Mouse (Mus musculus): ENCODE data around the gene Angptl7.

Angptl7 gene

DNA sequence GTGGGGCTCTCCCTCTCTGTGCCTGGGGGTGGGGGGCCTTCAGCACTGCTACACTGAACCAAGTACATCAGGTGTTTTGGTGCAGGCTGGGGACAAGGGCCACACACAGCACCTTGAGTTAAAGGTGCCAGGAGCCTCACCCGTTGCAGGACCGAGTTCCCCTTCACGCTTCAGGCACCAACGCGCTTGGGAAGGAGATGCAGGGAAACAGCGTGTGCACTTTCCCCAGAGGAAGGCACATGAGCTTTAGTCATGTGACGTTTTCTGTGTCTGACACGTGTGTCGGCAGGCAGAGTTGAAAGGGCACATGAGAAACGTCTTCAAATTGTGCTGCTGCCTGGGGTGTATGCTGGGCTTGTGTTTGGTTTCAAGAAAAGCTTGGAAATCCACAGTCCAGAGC lies 31.9 kb downstream of the Angptl7 start:
- Histone ChIP-seq H3K9me3 (ENCODE audit: low read length) (no peaks in the 10 kb centered on the region), H3K4me1 (replicated peaks; ENCODE audit: low read depth, low read length) (peaks cover 39% of the 10 kb centered on the region), H3K36me3 (ENCODE audit: insufficient read depth, low read length) (peaks cover 96% of the 10 kb centered on the region), H3K27me3 (ENCODE audit: insufficient read depth, low read length) (no peaks in the 10 kb centered on the region), H3K4me3 (replicated peaks; ENCODE audit: low read length) (peak overlapping the region; percentile 58)
- TF ChIP-seq POU5F1 (IDR thresholded peaks at IDR 0.05; ENCODE audit: borderline replicate concordance, low read length) = no peak
- TF ChIP-seq CTCF (conservative IDR thresholded peaks at IDR 0.05; ENCODE audit: low read length) = no peak
- TF ChIP-seq NANOG (IDR thresholded peaks at IDR 0.05; ENCODE audit: borderline replicate concordance, low read length) = no peak

DNA sequence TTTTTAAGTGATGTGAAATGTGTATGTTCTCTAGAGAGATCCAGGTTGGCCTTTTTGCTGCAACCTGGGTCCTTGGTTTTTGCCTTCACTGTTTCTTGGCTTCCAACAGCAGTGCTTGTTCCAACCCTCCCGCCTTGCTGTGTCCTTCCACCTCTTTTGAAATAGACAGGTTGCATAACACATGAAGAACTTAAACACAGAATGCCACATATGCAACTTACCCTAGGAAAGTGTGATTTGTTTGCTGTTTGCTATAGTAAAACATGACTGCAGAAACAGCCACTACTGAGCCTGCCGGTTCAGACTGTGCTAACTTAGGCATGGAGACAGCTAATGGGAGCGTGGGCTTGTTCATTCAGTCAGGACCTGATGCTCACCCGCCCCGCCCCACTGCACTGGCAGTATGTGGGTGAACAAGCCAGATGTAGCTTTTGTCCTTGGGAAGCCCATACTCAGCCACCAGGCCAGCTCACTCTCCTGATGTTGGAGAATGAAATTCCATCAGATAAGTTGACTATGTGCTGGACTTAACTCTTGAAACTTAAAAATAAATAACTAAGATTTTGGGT lies 33.7 kb downstream of the Angptl7 start:
- no peak overlapping the region for H3K4me3 ChIP-seq (replicated peaks; ENCODE audit: low read length)
- H3K4me1 ChIP-seq (replicated peaks; ENCODE audit: low read depth, low read length) = peaks cover 39% of the 10 kb centered on the region
- H3K27me3 ChIP-seq (ENCODE audit: insufficient read depth, low read length) = no peaks in the 10 kb centered on the region
- H3K9me3 ChIP-seq (ENCODE audit: low read length) = no peaks in the 10 kb centered on the region
- TF ChIP-seq NANOG (IDR thresholded peaks at IDR 0.05; ENCODE audit: borderline replicate concordance, low read length) (no peak), POU5F1 (IDR thresholded peaks at IDR 0.05; ENCODE audit: borderline replicate concordance, low read length) (no peak), CTCF (conservative IDR thresholded peaks at IDR 0.05; ENCODE audit: low read length) (no peak)
- H3K36me3 ChIP-seq (ENCODE audit: insufficient read depth, low read length) = peaks cover 95% of the 10 kb centered on the region

DNA sequence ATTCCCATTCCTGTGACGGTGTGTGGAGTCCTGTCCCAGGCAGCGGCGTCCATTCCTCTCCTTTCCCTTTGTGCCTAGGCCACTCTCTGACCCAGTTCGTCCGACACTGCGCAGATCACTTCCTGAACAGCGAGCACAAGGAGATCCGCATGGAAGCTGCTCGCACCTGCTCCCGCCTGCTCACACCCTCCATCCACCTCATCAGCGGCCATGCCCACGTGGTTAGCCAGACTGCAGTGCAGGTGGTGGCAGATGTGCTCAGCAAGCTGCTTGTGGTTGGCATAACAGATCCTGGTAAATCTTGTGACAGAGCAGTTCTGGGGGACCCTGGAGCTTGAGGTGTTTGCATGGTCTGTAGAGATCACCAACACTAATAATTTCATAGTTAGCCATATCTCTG lies 35.4 kb downstream of the Angptl7 start:
- Histone ChIP-seq H3K9me3 (ENCODE audit: low read length) (no peaks in the 10 kb centered on the region), H3K36me3 (ENCODE audit: insufficient read depth, low read length) (peaks cover 90% of the 10 kb centered on the region), H3K4me3 (replicated peaks; ENCODE audit: low read length) (no peak overlapping the region), H3K4me1 (replicated peaks; ENCODE audit: low read depth, low read length) (peaks cover 39% of the 10 kb centered on the region), H3K27me3 (ENCODE audit: insufficient read depth, low read length) (no peaks in the 10 kb centered on the region)
- TF ChIP-seq POU5F1 (IDR thresholded peaks at IDR 0.05; ENCODE audit: borderline replicate concordance, low read length) (no peak), NANOG (IDR thresholded peaks at IDR 0.05; ENCODE audit: borderline replicate concordance, low read length) (no peak), CTCF (conservative IDR thresholded peaks at IDR 0.05; ENCODE audit: low read length) (no peak)

DNA sequence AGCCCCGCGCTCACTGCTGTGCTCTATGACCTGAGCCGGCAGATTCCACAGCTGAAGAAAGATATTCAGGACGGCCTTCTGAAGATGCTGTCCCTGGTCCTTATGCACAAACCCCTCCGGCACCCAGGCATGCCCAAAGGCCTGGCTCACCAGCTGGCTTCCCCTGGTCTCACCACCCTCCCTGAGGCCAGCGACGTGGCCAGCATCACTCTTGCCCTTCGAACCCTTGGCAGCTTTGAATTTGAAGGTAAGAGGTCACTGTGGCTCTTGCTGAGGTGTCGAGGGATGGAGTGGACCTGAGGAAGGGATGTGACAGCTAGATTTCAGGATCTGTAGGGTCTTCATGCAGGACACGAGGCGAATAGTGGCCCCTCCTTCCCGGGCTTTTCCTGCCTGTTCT lies 36.0 kb downstream of the Angptl7 start:
- Histone ChIP-seq H3K4me1 (replicated peaks; ENCODE audit: low read depth, low read length) (peaks cover 37% of the 10 kb centered on the region), H3K4me3 (replicated peaks; ENCODE audit: low read length) (no peak overlapping the region), H3K36me3 (ENCODE audit: insufficient read depth, low read length) (peaks cover 90% of the 10 kb centered on the region), H3K9me3 (ENCODE audit: low read length) (no peaks in the 10 kb centered on the region), H3K27me3 (ENCODE audit: insufficient read depth, low read length) (no peaks in the 10 kb centered on the region)
- TF ChIP-seq CTCF (conservative IDR thresholded peaks at IDR 0.05; ENCODE audit: low read length) (no peak), NANOG (IDR thresholded peaks at IDR 0.05; ENCODE audit: borderline replicate concordance, low read length) (no peak), POU5F1 (IDR thresholded peaks at IDR 0.05; ENCODE audit: borderline replicate concordance, low read length) (no peak)

DNA sequence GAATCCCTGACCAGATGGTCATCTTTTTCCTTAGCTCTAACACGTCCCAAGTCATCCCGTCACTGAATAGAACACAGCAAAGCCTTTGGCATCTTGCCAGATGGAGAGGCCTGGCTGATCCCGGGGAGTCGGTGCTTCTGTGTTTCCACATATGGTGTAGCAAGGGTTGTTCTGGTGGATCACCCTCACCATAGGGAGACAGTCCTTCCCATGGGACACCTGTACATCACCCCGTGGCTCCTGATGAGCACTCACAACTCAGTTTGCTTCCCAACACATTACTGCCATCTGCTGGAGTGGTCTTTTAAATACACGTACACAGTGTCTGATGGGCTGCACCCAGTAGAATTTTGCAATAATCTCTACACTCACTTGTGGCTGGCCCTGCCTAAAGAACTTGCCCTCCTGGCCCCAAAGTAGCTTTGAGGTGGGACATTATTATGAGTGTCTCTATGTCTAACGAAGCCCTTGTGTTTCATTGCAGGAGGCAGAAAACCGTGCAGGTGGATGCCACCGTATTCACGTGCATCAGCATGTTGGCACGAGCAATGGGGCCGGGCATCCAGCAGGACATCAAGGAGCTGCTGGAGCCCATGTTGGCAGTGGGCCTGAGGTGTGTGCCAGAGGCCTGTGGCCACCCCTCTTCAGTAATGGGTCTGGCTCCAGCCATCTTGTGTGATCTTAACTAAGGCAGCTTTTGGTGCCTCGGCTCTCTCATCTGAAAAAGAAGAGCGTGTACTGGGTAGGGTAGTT lies 36.9 kb downstream of the Angptl7 start:
- Histone ChIP-seq H3K9me3 (ENCODE audit: low read length) (no peaks in the 10 kb centered on the region), H3K4me1 (replicated peaks; ENCODE audit: low read depth, low read length) (peaks cover 33% of the 10 kb centered on the region), H3K36me3 (ENCODE audit: insufficient read depth, low read length) (peaks cover 90% of the 10 kb centered on the region), H3K4me3 (replicated peaks; ENCODE audit: low read length) (no peak overlapping the region), H3K27me3 (ENCODE audit: insufficient read depth, low read length) (no peaks in the 10 kb centered on the region)
- peak; percentile 35 for TF ChIP-seq CTCF (conservative IDR thresholded peaks at IDR 0.05; ENCODE audit: low read length)
- no peak for TF ChIP-seq NANOG (IDR thresholded peaks at IDR 0.05; ENCODE audit: borderline replicate concordance, low read length)
- TF ChIP-seq POU5F1 (IDR thresholded peaks at IDR 0.05; ENCODE audit: borderline replicate concordance, low read length) = no peak

DNA sequence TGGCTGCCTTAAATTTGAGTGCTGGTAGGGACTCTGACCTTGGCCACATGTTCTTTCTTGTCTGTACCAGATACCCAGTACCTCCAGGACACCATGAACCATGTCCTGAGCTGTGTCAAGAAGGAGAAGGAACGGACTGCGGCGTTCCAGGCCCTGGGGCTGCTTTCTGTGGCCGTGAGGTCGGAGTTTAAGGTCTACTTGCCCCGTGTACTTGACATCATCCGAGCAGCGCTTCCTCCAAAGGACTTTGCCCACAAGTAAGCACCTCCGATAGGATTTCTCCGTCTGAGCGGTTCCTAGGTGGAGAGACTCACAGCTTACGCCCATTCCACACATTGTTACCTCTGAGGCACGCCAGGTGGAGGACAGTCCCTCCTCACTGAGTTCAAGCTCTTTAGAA lies 37.5 kb downstream of the Angptl7 start:
- Histone ChIP-seq H3K9me3 (ENCODE audit: low read length) (no peaks in the 10 kb centered on the region), H3K27me3 (ENCODE audit: insufficient read depth, low read length) (no peaks in the 10 kb centered on the region), H3K36me3 (ENCODE audit: insufficient read depth, low read length) (peaks cover 90% of the 10 kb centered on the region), H3K4me1 (replicated peaks; ENCODE audit: low read depth, low read length) (peaks cover 32% of the 10 kb centered on the region), H3K4me3 (replicated peaks; ENCODE audit: low read length) (no peak overlapping the region)
- TF ChIP-seq CTCF (conservative IDR thresholded peaks at IDR 0.05; ENCODE audit: low read length) = no peak

DNA sequence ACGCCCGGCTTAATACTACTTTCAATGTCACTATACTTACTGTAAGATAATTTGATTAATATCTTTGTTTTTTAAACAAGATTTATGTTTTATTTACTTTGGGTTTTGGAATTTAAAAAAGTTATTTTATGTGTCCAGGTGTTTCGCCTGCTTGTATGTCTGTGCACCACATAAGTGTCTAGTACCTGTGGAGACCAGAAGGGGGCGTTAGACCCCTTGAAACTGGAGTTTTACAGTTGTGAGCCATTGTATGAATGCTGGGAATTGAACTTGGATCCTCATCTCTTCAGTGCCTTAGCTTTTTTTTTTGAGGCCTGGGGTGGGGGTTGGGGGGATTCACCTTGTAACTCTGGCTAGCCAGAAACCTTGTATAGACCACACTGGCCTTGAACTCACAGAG lies 38.5 kb downstream of the Angptl7 start:
- TF ChIP-seq CTCF (conservative IDR thresholded peaks at IDR 0.05; ENCODE audit: low read length) (peak; percentile 58), NANOG (IDR thresholded peaks at IDR 0.05; ENCODE audit: borderline replicate concordance, low read length) (no peak)
- H3K27me3 ChIP-seq (ENCODE audit: insufficient read depth, low read length) = no peaks in the 10 kb centered on the region
- H3K36me3 ChIP-seq (ENCODE audit: insufficient read depth, low read length) = peaks cover 92% of the 10 kb centered on the region
- peaks cover 27% of the 10 kb centered on the region for H3K4me1 ChIP-seq (replicated peaks; ENCODE audit: low read depth, low read length)
- no peak overlapping the region for H3K4me3 ChIP-seq (replicated peaks; ENCODE audit: low read length)
- H3K9me3 ChIP-seq (ENCODE audit: low read length) = no peaks in the 10 kb centered on the region

DNA sequence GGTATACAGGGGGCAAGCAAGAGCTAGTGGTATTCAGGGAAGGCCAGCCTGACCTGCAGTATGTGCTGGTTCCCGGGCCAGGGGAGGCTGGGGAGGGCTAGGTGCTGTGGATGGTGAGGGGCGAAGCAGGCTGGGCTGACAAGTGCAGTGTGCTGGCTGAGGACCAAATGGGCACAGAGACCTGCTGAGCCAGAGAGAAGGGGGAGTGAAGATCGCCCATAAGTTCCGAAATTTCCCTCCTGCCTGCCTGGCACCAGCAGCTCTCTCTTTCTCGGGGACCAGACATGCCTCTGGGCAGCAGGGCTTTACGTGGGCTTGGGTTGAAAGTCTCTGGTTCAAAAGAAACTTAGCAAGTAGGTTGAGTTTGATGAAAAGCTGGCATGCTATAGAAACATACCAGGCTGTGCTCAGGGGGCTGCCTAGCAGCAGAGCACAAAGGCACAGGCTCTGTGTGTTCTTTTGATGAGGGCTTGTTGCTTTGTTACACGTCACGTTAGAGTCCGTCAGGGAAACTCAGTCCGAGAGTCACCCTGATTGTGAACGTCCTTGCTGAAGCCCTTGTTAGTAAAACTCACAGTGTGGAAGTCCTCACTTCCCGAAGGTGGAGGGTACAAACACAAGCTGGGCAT lies 39.5 kb downstream of the Angptl7 start:
- H3K27me3 ChIP-seq (ENCODE audit: insufficient read depth, low read length) = no peaks in the 10 kb centered on the region
- H3K4me3 ChIP-seq (replicated peaks; ENCODE audit: low read length) = no peak overlapping the region
- no peaks in the 10 kb centered on the region for H3K9me3 ChIP-seq (ENCODE audit: low read length)
- H3K36me3 ChIP-seq (ENCODE audit: insufficient read depth, low read length) = peaks cover 92% of the 10 kb centered on the region
- TF ChIP-seq NANOG (IDR thresholded peaks at IDR 0.05; ENCODE audit: borderline replicate concordance, low read length) = no peak
- TF ChIP-seq POU5F1 (IDR thresholded peaks at IDR 0.05; ENCODE audit: borderline replicate concordance, low read length) = no peak
- TF ChIP-seq CTCF (conservative IDR thresholded peaks at IDR 0.05; ENCODE audit: low read length) = no peak
- H3K4me1 ChIP-seq (replicated peaks; ENCODE audit: low read depth, low read length) = peaks cover 24% of the 10 kb centered on the region

Measured in E14TG2a.4 (cell line).